Mouse (Mus musculus): Measurements from ENCODE around the gene Cdkn2aipnl.

Cdkn2aipnl gene

GRCm38 (mm10) chr11:51967443-51968401 is at the start of gene Cdkn2aipnl:
Cdkn2aipnl (plus strand) TSS chr11:51967661.
- in situ Hi-C loops (cut with MboI, MseI), result loop anchor here (5.0 to 10.0 kb wide), 3 partner anchors 50 to 703 kb away; partner anchors contain the start of genes BC049762 and Clk4

GRCm38 (mm10) chr11:51917951-51918350 is 49.5 kb upstream of the Cdkn2aipnl start:
- in situ Hi-C loops (cut with MboI, MseI), result loop anchor here (5.0 kb wide), 1 partner anchor 49 kb away; the partner anchor contains the start of gene Cdkn2aipnl

- in situ Hi-C loops (cut with MboI, MseI), result loop anchor here (5.0 kb wide), 1 partner anchor 49 kb away; the partner anchor contains the start of gene Cdkn2aipnl
These were observed 48.9 kb upstream of the Cdkn2aipnl start for GRCm38 (mm10) chr11:51918576-51918975.

GRCm38 (mm10) chr11:51921355-51922125 is 45.9 kb upstream of the Cdkn2aipnl start:
- in situ Hi-C loops (cut with MboI, MseI), result no loop called here

- in situ Hi-C loops (cut with MboI, MseI), result no loop called here
These were observed 45.0 kb upstream of the Cdkn2aipnl start for GRCm38 (mm10) chr11:51922421-51922841.

- in situ Hi-C loops (cut with MboI, MseI), result no loop called here
These were observed 41.9 kb upstream of the Cdkn2aipnl start for GRCm38 (mm10) chr11:51925595-51925994.

- in situ Hi-C loops (cut with MboI, MseI), result no loop called here
These were observed 41.1 kb upstream of the Cdkn2aipnl start for GRCm38 (mm10) chr11:51926385-51926784.

GRCm38 (mm10) chr11:51927106-51927505 is 40.4 kb upstream of the Cdkn2aipnl start:
- in situ Hi-C loops (cut with MboI, MseI), result no loop called here

- in situ Hi-C loops (cut with MboI, MseI), result no loop called here
These were observed 36.3 kb upstream of the Cdkn2aipnl start for GRCm38 (mm10) chr11:51931138-51931537.

GRCm38 (mm10) chr11:51931790-51932189 is 35.7 kb upstream of the Cdkn2aipnl start:
- in situ Hi-C loops (cut with MboI, MseI), result no loop called here

- in situ Hi-C loops (cut with MboI, MseI), result no loop called here
These were observed 33.2 kb upstream of the Cdkn2aipnl start for GRCm38 (mm10) chr11:51934230-51934629.

- in situ Hi-C loops (cut with MboI, MseI), result no loop called here
These were observed 31.6 kb upstream of the Cdkn2aipnl start for GRCm38 (mm10) chr11:51935636-51936434.

GRCm38 (mm10) chr11:51937361-51937781 is 30.1 kb upstream of the Cdkn2aipnl start:
- in situ Hi-C loops (cut with MboI, MseI), result no loop called here

GRCm38 (mm10) chr11:51938817-51939589 is 28.5 kb upstream of the Cdkn2aipnl start:
- in situ Hi-C loops (cut with MboI, MseI), result no loop called here

GRCm38 (mm10) chr11:51939590-51939955 is 27.9 kb upstream of the Cdkn2aipnl start:
- in situ Hi-C loops (cut with MboI, MseI), result no loop called here

GRCm38 (mm10) chr11:51940511-51940955 is 26.9 kb upstream of the Cdkn2aipnl start:
- in situ Hi-C loops (cut with MboI, MseI), result no loop called here

GRCm38 (mm10) chr11:51942602-51943499 is 24.6 kb upstream of the Cdkn2aipnl start:
- in situ Hi-C loops (cut with MboI, MseI), result no loop called here

GRCm38 (mm10) chr11:51943500-51943841 is 24.0 kb upstream of the Cdkn2aipnl start:
- in situ Hi-C loops (cut with MboI, MseI), result no loop called here

- in situ Hi-C loops (cut with MboI, MseI), result no loop called here
These were observed 23.2 kb upstream of the Cdkn2aipnl start for GRCm38 (mm10) chr11:51944239-51944638.
